Mouse (Mus musculus) activated CD4-positive, CD25-positive, alpha-beta regulatory T cell (primary cell): ENCODE data around the gene Lrrc39. TPM values are rescaled to one million over a fixed set of nuclear protein-coding genes. Genes with fewer than 3 reads are reported as not detected.

Experiments used
- polyA plus RNA-seq, 2 experiments: library from polyadenylated mRNA; unstranded; fragments of 100-300 nt; shearing (Covaris generic); gene quantifications; one replicate each; pipeline ENCODE4 v1.2.1; 2017

The Lrrc39 gene
- polyA plus RNA-seq, result under 1 TPM; 0.42 to 0.79 TPM

GRCm38 (mm10) chr3:116562408-116563094 lies at the start of gene Lrrc39:
Gene Lrrc39, plus strand, starts transcription at chr3:116562973.

GRCm38 (mm10) chr3:116594728-116595602 lies 32.2 kb downstream of the Lrrc39 start, which contains the start of gene Sass6:
Gene Sass6, plus strand, starts transcription at chr3:116594982.

GRCm38 (mm10) chr3:116614295-116614892 lies 51.6 kb downstream of the Lrrc39 start, which contains the start of gene Trmt13:
Gene Trmt13, minus strand, starts transcription at chr3:116614587.

Other genes starting within 250 kb of the Lrrc39 start
- 10 to 100 TPM; 24.7 to 27.3 TPM for gene Cdc14a, start 138.9 kb upstream of the Lrrc39 start, polyA plus RNA-seq
- gene Rtca, start 54.8 kb upstream of the Lrrc39 start, polyA plus RNA-seq, result 10 to 100 TPM; 34.2 to 50.2 TPM
- gene Dbt, start 49.9 kb upstream of the Lrrc39 start, polyA plus RNA-seq, result 10 to 100 TPM; 11.4 to 15.9 TPM
- 10 to 100 TPM in 1 of 2 experiments, 1 to 10 TPM in 1; 6.6 to 13.1 TPM for gene Sass6, start 32.0 kb downstream of the Lrrc39 start, polyA plus RNA-seq
- 10 to 100 TPM; 28.3 to 42.7 TPM for gene Trmt13, start 51.6 kb downstream of the Lrrc39 start, polyA plus RNA-seq
- gene Mfsd14a, start 99.7 kb downstream of the Lrrc39 start, polyA plus RNA-seq, result 100 to 1,000 TPM; 106 to 107 TPM
- not detected for gene Gm43191, start 118.3 kb downstream of the Lrrc39 start, polyA plus RNA-seq
- 10 to 100 TPM; 22.3 to 27.0 TPM for gene Slc35a3, start 149.9 kb downstream of the Lrrc39 start, polyA plus RNA-seq
- gene Agl, start 245.2 kb downstream of the Lrrc39 start, polyA plus RNA-seq, result 1 to 10 TPM; 3.6 to 6.1 TPM